Mouse (Mus musculus): ENCODE data around the gene Cdt1. TPM values are rescaled to one million over a fixed set of nuclear protein-coding genes. Genes with fewer than 3 reads are reported as not detected.

The Cdt1 gene
- polyA plus RNA-seq, 1 experiment: 7.6 TPM

- H3K4me3 ChIP-seq (replicated peaks; ENCODE audit: insufficient read depth, low read depth, low read length): no peak overlapping the region
- H3K27me3 ChIP-seq (ENCODE audit: control insufficient read depth, insufficient read depth, low read length): no peaks in the 10 kb centered on the region
- TF ChIP-seq POLR2A (IDR thresholded peaks at IDR 0.05; ENCODE audit: borderline replicate concordance, insufficient read depth, low read length) (no peak), CTCF (IDR thresholded peaks at IDR 0.05; ENCODE audit: borderline replicate concordance, insufficient read depth, low read depth, low read length) (no peak)
- 83% methylated on average over 7 of the region's 7 CpGs for WGBS
- 0 out of 2 replicates have a peak, but pooled peaks cover 14% of the 10 kb centered on the region for H3K4me1 ChIP-seq (ENCODE audit: control insufficient read depth, insufficient read depth, low read length)
- no peak for DNase-seq
- H3K27ac ChIP-seq (ENCODE audit: insufficient read depth, low read length): no peak overlapping the region
Measured at GRCm38 (mm10) chr8:122526526-122527170, 41.2 kb upstream of the Cdt1 start.

GRCm38 (mm10) chr8:122527937-122528336 is 39.9 kb upstream of the Cdt1 start:
- Histone ChIP-seq H3K4me1 (ENCODE audit: control insufficient read depth, insufficient read depth, low read length) (0 out of 2 replicates have a peak, but pooled peaks cover 14% of the 10 kb centered on the region), H3K27me3 (ENCODE audit: control insufficient read depth, insufficient read depth, low read length) (no peaks in the 10 kb centered on the region), H3K27ac (ENCODE audit: insufficient read depth, low read length) (no peak overlapping the region), H3K4me3 (replicated peaks; ENCODE audit: insufficient read depth, low read depth, low read length) (no peak overlapping the region)
- DNase-seq: no peak
- 94% methylated on average over 3 of the region's 3 CpGs for WGBS
- no peak for TF ChIP-seq POLR2A (IDR thresholded peaks at IDR 0.05; ENCODE audit: borderline replicate concordance, insufficient read depth, low read length)

DNA sequence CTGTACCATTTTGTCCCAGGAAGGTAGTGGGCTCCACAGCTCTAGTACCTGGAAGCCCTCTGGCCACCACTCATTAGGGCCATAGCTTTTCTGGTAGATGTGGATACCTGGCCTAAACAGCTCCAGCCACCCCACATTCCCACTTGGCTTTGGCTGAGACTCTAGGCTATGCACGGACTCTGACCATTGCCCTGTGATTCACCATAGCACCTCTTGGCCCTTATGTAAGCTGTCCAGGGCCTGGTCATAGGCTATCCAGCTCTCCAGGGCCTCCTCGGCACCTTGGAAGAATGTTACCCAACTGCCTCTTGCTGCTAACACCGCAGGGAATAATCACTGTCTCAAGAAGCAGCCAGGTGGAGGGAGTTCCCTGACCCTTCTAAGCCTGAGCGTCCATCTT is 38.7 kb upstream of the Cdt1 start:
- H3K4me1 ChIP-seq (ENCODE audit: control insufficient read depth, insufficient read depth, low read length): 0 out of 2 replicates have a peak, but pooled peaks cover 6% of the 10 kb centered on the region
- H3K27ac ChIP-seq (ENCODE audit: insufficient read depth, low read length): no peak overlapping the region
- H3K27me3 ChIP-seq (ENCODE audit: control insufficient read depth, insufficient read depth, low read length): no peaks in the 10 kb centered on the region
- WGBS: 90% methylated on average over 4 of the region's 4 CpGs
- TF ChIP-seq CTCF (IDR thresholded peaks at IDR 0.05; ENCODE audit: borderline replicate concordance, insufficient read depth, low read depth, low read length) (no peak), POLR2A (IDR thresholded peaks at IDR 0.05; ENCODE audit: borderline replicate concordance, insufficient read depth, low read length) (no peak)
- DNase-seq: no peak
- no peak overlapping the region for H3K4me3 ChIP-seq (replicated peaks; ENCODE audit: insufficient read depth, low read depth, low read length)

DNA sequence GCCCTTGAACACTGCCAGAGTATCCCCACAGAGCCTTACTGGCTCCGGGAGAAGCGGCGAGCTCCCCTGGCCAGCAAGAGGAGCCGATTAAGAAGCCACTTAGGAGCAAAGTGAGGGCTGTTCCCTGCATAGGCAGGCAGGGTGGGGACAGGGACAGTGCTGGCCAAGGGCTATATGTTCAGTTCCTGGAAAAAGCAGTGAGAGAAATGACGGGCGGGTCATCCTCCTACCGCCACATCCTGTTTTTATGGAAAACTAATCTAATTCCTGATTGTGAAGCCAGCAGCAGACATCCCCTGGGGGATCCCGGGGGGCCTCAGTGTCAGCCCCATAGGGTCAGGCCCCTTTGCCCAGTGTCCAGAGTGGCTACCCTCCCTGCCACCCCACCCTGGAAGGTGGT is 36.5 kb upstream of the Cdt1 start:
- no peaks in the 10 kb centered on the region for H3K4me1 ChIP-seq (ENCODE audit: control insufficient read depth, insufficient read depth, low read length)
- no peak for DNase-seq
- no peak for TF ChIP-seq POLR2A (IDR thresholded peaks at IDR 0.05; ENCODE audit: borderline replicate concordance, insufficient read depth, low read length)
- TF ChIP-seq CTCF (IDR thresholded peaks at IDR 0.05; ENCODE audit: borderline replicate concordance, insufficient read depth, low read depth, low read length): no peak
- no peak overlapping the region for H3K27ac ChIP-seq (ENCODE audit: insufficient read depth, low read length)
- H3K4me3 ChIP-seq (replicated peaks; ENCODE audit: insufficient read depth, low read depth, low read length): no peak overlapping the region
- no peaks in the 10 kb centered on the region for H3K27me3 ChIP-seq (ENCODE audit: control insufficient read depth, insufficient read depth, low read length)
- WGBS: 82% methylated on average over 8 of the region's 8 CpGs

GRCm38 (mm10) chr8:122537033-122537432 is 30.8 kb upstream of the Cdt1 start:
- Histone ChIP-seq H3K4me3 (replicated peaks; ENCODE audit: insufficient read depth, low read depth, low read length) (no peak overlapping the region), H3K27me3 (ENCODE audit: control insufficient read depth, insufficient read depth, low read length) (no peaks in the 10 kb centered on the region), H3K27ac (ENCODE audit: insufficient read depth, low read length) (no peak overlapping the region), H3K4me1 (ENCODE audit: control insufficient read depth, insufficient read depth, low read length) (no peaks in the 10 kb centered on the region)
- TF ChIP-seq CTCF (IDR thresholded peaks at IDR 0.05; ENCODE audit: borderline replicate concordance, insufficient read depth, low read depth, low read length) (no peak), POLR2A (IDR thresholded peaks at IDR 0.05; ENCODE audit: borderline replicate concordance, insufficient read depth, low read length) (no peak)
- WGBS: 72% methylated on average over 6 of the region's 6 CpGs
- DNase-seq: no peak

- H3K27me3 ChIP-seq (ENCODE audit: control insufficient read depth, insufficient read depth, low read length): no peaks in the 10 kb centered on the region
- no peaks in the 10 kb centered on the region for H3K4me1 ChIP-seq (ENCODE audit: control insufficient read depth, insufficient read depth, low read length)
- no peak for TF ChIP-seq POLR2A (IDR thresholded peaks at IDR 0.05; ENCODE audit: borderline replicate concordance, insufficient read depth, low read length)
- TF ChIP-seq CTCF (IDR thresholded peaks at IDR 0.05; ENCODE audit: borderline replicate concordance, insufficient read depth, low read depth, low read length): no peak
- DNase-seq: no peak
- no peak overlapping the region for H3K4me3 ChIP-seq (replicated peaks; ENCODE audit: insufficient read depth, low read depth, low read length)
- WGBS: 86% methylated on average over 2 of the region's 2 CpGs
- H3K27ac ChIP-seq (ENCODE audit: insufficient read depth, low read length): no peak overlapping the region
Measured at GRCm38 (mm10) chr8:122537812-122538211, 30.0 kb upstream of the Cdt1 start.

DNA sequence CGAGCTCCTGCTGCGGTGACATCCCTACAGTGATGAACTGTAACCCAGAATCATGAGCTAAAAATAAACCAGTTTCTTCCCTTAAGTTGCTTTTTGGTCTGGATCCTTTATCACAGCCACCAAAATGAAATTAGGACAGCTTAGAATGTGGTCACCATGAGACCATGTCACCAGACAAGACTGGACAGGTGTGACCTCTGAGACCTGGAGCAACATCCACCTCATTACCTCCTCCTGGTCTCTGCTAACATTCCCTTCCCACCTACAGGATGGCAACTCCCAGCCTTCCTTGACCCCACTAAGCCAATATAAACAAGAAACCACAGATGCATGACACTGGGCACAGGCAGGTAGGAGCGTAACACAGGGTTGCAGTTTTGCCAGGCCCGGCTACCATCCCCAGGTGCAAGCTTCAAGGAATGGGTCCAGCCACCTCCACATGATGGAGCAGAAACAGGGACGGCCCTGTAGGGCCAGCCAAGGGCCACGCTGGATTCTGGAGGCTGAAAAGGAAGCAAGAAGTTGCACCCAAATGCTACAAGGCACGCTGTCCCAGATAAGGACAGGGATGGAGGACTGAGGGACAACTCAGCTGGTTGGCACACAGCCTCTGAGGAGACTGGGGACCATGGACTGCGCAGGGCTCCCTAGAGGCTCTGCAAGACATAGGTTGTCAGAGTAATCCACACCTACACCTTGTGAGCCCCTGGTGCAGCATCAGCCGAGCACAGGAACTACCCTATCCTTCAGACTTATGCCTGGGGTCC is 29.3 kb upstream of the Cdt1 start:
- H3K4me3 ChIP-seq (replicated peaks; ENCODE audit: insufficient read depth, low read depth, low read length): no peak overlapping the region
- H3K4me1 ChIP-seq (ENCODE audit: control insufficient read depth, insufficient read depth, low read length): no peaks in the 10 kb centered on the region
- 83% methylated on average over 9 of the region's 9 CpGs for WGBS
- DNase-seq: no peak
- TF ChIP-seq CTCF (IDR thresholded peaks at IDR 0.05; ENCODE audit: borderline replicate concordance, insufficient read depth, low read depth, low read length) (no peak), POLR2A (IDR thresholded peaks at IDR 0.05; ENCODE audit: borderline replicate concordance, insufficient read depth, low read length) (no peak)
- H3K27ac ChIP-seq (ENCODE audit: insufficient read depth, low read length): no peak overlapping the region
- H3K27me3 ChIP-seq (ENCODE audit: control insufficient read depth, insufficient read depth, low read length): no peaks in the 10 kb centered on the region

- Histone ChIP-seq H3K4me3 (replicated peaks; ENCODE audit: insufficient read depth, low read depth, low read length) (no peak overlapping the region), H3K27ac (ENCODE audit: insufficient read depth, low read length) (no peak overlapping the region), H3K27me3 (ENCODE audit: control insufficient read depth, insufficient read depth, low read length) (no peaks in the 10 kb centered on the region), H3K4me1 (ENCODE audit: control insufficient read depth, insufficient read depth, low read length) (0 out of 2 replicates have a peak, but pooled peaks cover 3% of the 10 kb centered on the region)
- no peak for DNase-seq
- WGBS: 93% methylated on average over 8 of the region's 8 CpGs
- TF ChIP-seq CTCF (IDR thresholded peaks at IDR 0.05; ENCODE audit: borderline replicate concordance, insufficient read depth, low read depth, low read length) (no peak), POLR2A (IDR thresholded peaks at IDR 0.05; ENCODE audit: borderline replicate concordance, insufficient read depth, low read length) (no peak)
Measured at GRCm38 (mm10) chr8:122544138-122544537, 23.7 kb upstream of the Cdt1 start.
